Mouse (Mus musculus): ENCODE data around the gene Xpo5. TPM values are rescaled to one million over a fixed set of nuclear protein-coding genes. Genes with fewer than 3 reads are reported as not detected.
A peak's percentile ranks its signal among the peaks of the same experiment; 100 is the strongest.

Xpo5 gene
- polyA plus RNA-seq, 1 experiment, result 40.4 TPM

GRCm38 (mm10) chr17:46160090-46160662 lies 42.4 kb upstream of the Xpo5 start:
- 0% methylated on average over 16 of the region's 16 CpGs for WGBS
- 0 out of 2 replicates have a peak, but pooled peaks cover 6% of the 10 kb centered on the region for H3K36me3 ChIP-seq (ENCODE audit: control insufficient read depth, insufficient read depth, low read length)
- H3K4me1 ChIP-seq (replicated peaks; ENCODE audit: control insufficient read depth, insufficient read depth, low read length), result peaks cover 28% of the 10 kb centered on the region
- H3K27ac ChIP-seq (ENCODE audit: control insufficient read depth, insufficient read depth, low read length), result peak overlapping the region; percentile 89
- H3K27me3 ChIP-seq (ENCODE audit: control insufficient read depth, insufficient read depth, low read length), result no peaks in the 10 kb centered on the region
- peak overlapping the region; percentile 57 for H3K4me3 ChIP-seq (ENCODE audit: control insufficient read depth, insufficient read depth, low read length)
- peak; percentile 94 for DNase-seq
- TF ChIP-seq CTCF (IDR thresholded peaks at IDR 0.05; ENCODE audit: borderline replicate concordance, control insufficient read depth, extremely low read depth, insufficient read depth, low read length, poor library complexity) (0 out of 2 replicates have a peak, but pooled peaks have one; percentile 10), POLR2A (IDR thresholded peaks at IDR 0.05; ENCODE audit: control insufficient read depth, extremely low read depth, insufficient read depth, low read length, poor library complexity) (0 out of 2 replicates have a peak, but pooled peaks have one; percentile 20)

GRCm38 (mm10) chr17:46160686-46161085 lies 41.9 kb upstream of the Xpo5 start, which contains the start of gene Gtpbp2:
Gene Gtpbp2 (plus strand): TSS chr17:46161032.
- H3K4me1 ChIP-seq (replicated peaks; ENCODE audit: control insufficient read depth, insufficient read depth, low read length), result peaks cover 28% of the 10 kb centered on the region
- TF ChIP-seq CTCF (IDR thresholded peaks at IDR 0.05; ENCODE audit: borderline replicate concordance, control insufficient read depth, extremely low read depth, insufficient read depth, low read length, poor library complexity) (no peak), POLR2A (IDR thresholded peaks at IDR 0.05; ENCODE audit: control insufficient read depth, extremely low read depth, insufficient read depth, low read length, poor library complexity) (peak; percentile 61; the same call in 1 of the 2 replicates)
- H3K4me3 ChIP-seq (ENCODE audit: control insufficient read depth, insufficient read depth, low read length), result peak within 1 kb of the TSS; percentile 66
- H3K36me3 ChIP-seq (ENCODE audit: control insufficient read depth, insufficient read depth, low read length), result peaks cover 9% of the 10 kb centered on the region; the same call in 1 of the 2 replicates
- DNase-seq, result peak; percentile 97
- H3K27ac ChIP-seq (ENCODE audit: control insufficient read depth, insufficient read depth, low read length), result peak within 1 kb of the TSS; percentile 89
- H3K27me3 ChIP-seq (ENCODE audit: control insufficient read depth, insufficient read depth, low read length), result no peaks in the 10 kb centered on the region
- 0% methylated on average over 23 of the region's 23 CpGs for WGBS

GRCm38 (mm10) chr17:46161179-46161578 lies 41.4 kb upstream of the Xpo5 start:
- H3K27ac ChIP-seq (ENCODE audit: control insufficient read depth, insufficient read depth, low read length), result peak overlapping the region; percentile 35
- peak overlapping the region; percentile 66 for H3K4me3 ChIP-seq (ENCODE audit: control insufficient read depth, insufficient read depth, low read length)
- DNase-seq, result no peak
- TF ChIP-seq CTCF (IDR thresholded peaks at IDR 0.05; ENCODE audit: borderline replicate concordance, control insufficient read depth, extremely low read depth, insufficient read depth, low read length, poor library complexity) (no peak), POLR2A (IDR thresholded peaks at IDR 0.05; ENCODE audit: control insufficient read depth, extremely low read depth, insufficient read depth, low read length, poor library complexity) (no peak)
- H3K36me3 ChIP-seq (ENCODE audit: control insufficient read depth, insufficient read depth, low read length), result peaks cover 13% of the 10 kb centered on the region; the same call in 1 of the 2 replicates
- under 1% methylated on average over 19 of the region's 19 CpGs for WGBS
- H3K27me3 ChIP-seq (ENCODE audit: control insufficient read depth, insufficient read depth, low read length), result no peaks in the 10 kb centered on the region
- H3K4me1 ChIP-seq (replicated peaks; ENCODE audit: control insufficient read depth, insufficient read depth, low read length), result peaks cover 27% of the 10 kb centered on the region

GRCm38 (mm10) chr17:46161710-46162109 lies 40.9 kb upstream of the Xpo5 start:
- DNase-seq, result no peak
- peak overlapping the region; percentile 66 for H3K4me3 ChIP-seq (ENCODE audit: control insufficient read depth, insufficient read depth, low read length)
- H3K27me3 ChIP-seq (ENCODE audit: control insufficient read depth, insufficient read depth, low read length), result no peaks in the 10 kb centered on the region
- peaks cover 16% of the 10 kb centered on the region; the same call in 1 of the 2 replicates for H3K36me3 ChIP-seq (ENCODE audit: control insufficient read depth, insufficient read depth, low read length)
- WGBS, result 53% methylated on average over 9 of the region's 9 CpGs
- peaks cover 25% of the 10 kb centered on the region for H3K4me1 ChIP-seq (replicated peaks; ENCODE audit: control insufficient read depth, insufficient read depth, low read length)
- H3K27ac ChIP-seq (ENCODE audit: control insufficient read depth, insufficient read depth, low read length), result peak overlapping the region; percentile 35
- no peak for TF ChIP-seq CTCF (IDR thresholded peaks at IDR 0.05; ENCODE audit: borderline replicate concordance, control insufficient read depth, extremely low read depth, insufficient read depth, low read length, poor library complexity)
- no peak for TF ChIP-seq POLR2A (IDR thresholded peaks at IDR 0.05; ENCODE audit: control insufficient read depth, extremely low read depth, insufficient read depth, low read length, poor library complexity)

GRCm38 (mm10) chr17:46162551-46162950 lies 40.0 kb upstream of the Xpo5 start:
- Histone ChIP-seq H3K4me1 (replicated peaks; ENCODE audit: control insufficient read depth, insufficient read depth, low read length) (peaks cover 25% of the 10 kb centered on the region), H3K27ac (ENCODE audit: control insufficient read depth, insufficient read depth, low read length) (peak overlapping the region; percentile 91), H3K4me3 (ENCODE audit: control insufficient read depth, insufficient read depth, low read length) (peak overlapping the region; percentile 43), H3K36me3 (ENCODE audit: control insufficient read depth, insufficient read depth, low read length) (peaks cover 17% of the 10 kb centered on the region), H3K27me3 (ENCODE audit: control insufficient read depth, insufficient read depth, low read length) (no peaks in the 10 kb centered on the region)
- DNase-seq, result no peak
- 26% methylated on average over 7 of the region's 7 CpGs for WGBS
- TF ChIP-seq CTCF (IDR thresholded peaks at IDR 0.05; ENCODE audit: borderline replicate concordance, control insufficient read depth, extremely low read depth, insufficient read depth, low read length, poor library complexity) (no peak), POLR2A (IDR thresholded peaks at IDR 0.05; ENCODE audit: control insufficient read depth, extremely low read depth, insufficient read depth, low read length, poor library complexity) (no peak)

GRCm38 (mm10) chr17:46162951-46163421 lies 39.6 kb upstream of the Xpo5 start:
- 3% methylated on average over 9 of the region's 9 CpGs for WGBS
- peak overlapping the region; percentile 91 for H3K27ac ChIP-seq (ENCODE audit: control insufficient read depth, insufficient read depth, low read length)
- no peaks in the 10 kb centered on the region for H3K27me3 ChIP-seq (ENCODE audit: control insufficient read depth, insufficient read depth, low read length)
- peak overlapping the region; percentile 43 for H3K4me3 ChIP-seq (ENCODE audit: control insufficient read depth, insufficient read depth, low read length)
- TF ChIP-seq POLR2A (IDR thresholded peaks at IDR 0.05; ENCODE audit: control insufficient read depth, extremely low read depth, insufficient read depth, low read length, poor library complexity), result no peak
- peaks cover 22% of the 10 kb centered on the region for H3K36me3 ChIP-seq (ENCODE audit: control insufficient read depth, insufficient read depth, low read length)
- DNase-seq, result peak; percentile 75
- peaks cover 25% of the 10 kb centered on the region for H3K4me1 ChIP-seq (replicated peaks; ENCODE audit: control insufficient read depth, insufficient read depth, low read length)

All from thymus, adult 2 months (tissue).